Mouse (Mus musculus): Measurements from ENCODE around the gene Dppa3.

- TF ChIP-seq CTCF (IDR thresholded peaks at IDR 0.05; ENCODE audit: borderline replicate concordance, control insufficient read depth, extremely low read depth, insufficient read depth, low read length, poor library complexity), result no peak
- TF ChIP-seq POLR2A (IDR thresholded peaks at IDR 0.05; ENCODE audit: control insufficient read depth, extremely low read depth, insufficient read depth, low read length, poor library complexity), result no peak
Observed at GRCm38 (mm10) chr6:122606661-122607060, 19.5 kb upstream of the Dppa3 start.

Measured in thymus, adult 2 months (tissue).